In genomic region chr7:72271546-72271945, GRCm38 (mm10) we compare ENCODE assay signal across 18 mouse cellular contexts.
"Had no signal": no experiment of that assay in that cellular context is flagged by ENCODE, and none has a peak within 500 bp of the region (broad histone marks: within the 10 kb centered on the region; RNA-seq: fewer than 3 reads in every experiment).

No protein-coding gene starts in this region.

- H3K4me1 ChIP-seq: midbrain, embryonic 10.5 days; midbrain, embryonic 12.5 days; neural tube, embryonic 13.5 days; neural tube, embryonic 15.5 days had no signal

- DNase-seq: lung, adult 18-20 months; lung, embryonic 14.5 days; lung, postnatal 10 days; lung, postnatal 4 days; midbrain, embryonic 14.5 days; right cerebral cortex, adult 18-20 months; right cerebral cortex, postnatal 25 days; right cerebral cortex, postnatal 4 days; spleen, adult 18-20 months; thymus, adult 18-20 months; thymus, postnatal 14 days; thymus, postnatal 36 days had no signal

- H3K36me3 ChIP-seq: midbrain, embryonic 10.5 days; midbrain, embryonic 12.5 days; neural tube, embryonic 13.5 days; neural tube, embryonic 15.5 days had no signal

- ATAC-seq: midbrain, embryonic 16.5 days had no signal

- H3K9me3 ChIP-seq: midbrain, embryonic 10.5 days; midbrain, embryonic 12.5 days; neural tube, embryonic 13.5 days; neural tube, embryonic 15.5 days had no signal

- H3K9ac ChIP-seq: lung, embryonic 14.5 days; midbrain, embryonic 12.5 days; neural tube, embryonic 13.5 days; neural tube, embryonic 15.5 days had no signal

- H3K4me2 ChIP-seq: lung, embryonic 14.5 days; midbrain, embryonic 12.5 days; neural tube, embryonic 13.5 days; neural tube, embryonic 15.5 days had no signal

- H3K27me3 ChIP-seq: midbrain, embryonic 12.5 days; neural tube, embryonic 13.5 days; neural tube, embryonic 15.5 days had no signal

- H3K27ac ChIP-seq: midbrain, embryonic 10.5 days; midbrain, embryonic 12.5 days; neural tube, embryonic 13.5 days; neural tube, embryonic 15.5 days had no signal

- H3K4me3 ChIP-seq: midbrain, embryonic 10.5 days; midbrain, embryonic 12.5 days; myocyte; neural tube, embryonic 13.5 days; neural tube, embryonic 15.5 days had no signal
